Comparison of ENCODE assay signal across 20 mouse cellular contexts in the genomic region with DNA sequence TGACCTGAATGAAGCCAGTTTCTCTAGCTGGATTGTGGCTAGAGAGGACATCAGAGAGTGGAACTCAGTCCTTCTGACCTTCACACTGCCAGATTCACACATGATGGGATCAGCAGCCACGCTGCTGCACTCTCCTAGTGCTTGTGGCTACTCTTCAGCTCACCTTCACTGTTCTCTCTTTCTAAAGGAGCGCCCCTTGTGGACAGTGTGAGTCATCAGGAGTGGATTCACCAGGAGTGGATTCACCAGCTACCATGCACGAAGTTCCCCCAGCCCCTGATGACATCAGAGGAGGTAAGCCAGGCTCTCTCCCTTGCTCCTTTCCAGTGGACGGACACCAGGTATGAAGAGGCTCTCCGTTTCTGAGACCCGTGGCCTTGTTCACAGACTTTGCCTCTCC. TPM values are rescaled to one million over a fixed set of nuclear protein-coding genes. Genes with fewer than 3 reads are reported as not detected.
DNase-seq lines count a peak whose midpoint lies in the region; ATAC-seq and TF ChIP-seq lines count a peak whose summit lies in the region.
"Had no signal": no experiment of that assay in that cellular context is flagged by ENCODE, and none has a peak within 500 bp of the region (broad histone marks: within the 10 kb centered on the region; RNA-seq: fewer than 3 reads in every experiment).

No protein-coding gene starts in this region.

- TF ChIP-seq POLR2A in cerebellum, adult 2 months (IDR thresholded peaks at IDR 0.05; ENCODE audit: borderline replicate concordance, insufficient read depth, low read length) = no peak

- peaks cover 81% of the 10 kb centered on the region for H3K36me3 ChIP-seq in kidney, postnatal 0 days (ENCODE audit: insufficient read depth, low read length)
- peaks cover 96% of the 10 kb centered on the region for H3K36me3 ChIP-seq in kidney, embryonic 15.5 days

- H3K9ac ChIP-seq in kidney, postnatal 0 days (ENCODE audit: low read depth, low read length) = no peak overlapping the region
- no peak overlapping the region for H3K9ac ChIP-seq in kidney, embryonic 15.5 days
- H3K9ac ChIP-seq: lung, embryonic 15.5 days; midbrain, embryonic 12.5 days; neural tube, embryonic 12.5 days had no signal

- H3K9me3 ChIP-seq in kidney, postnatal 0 days (replicated peaks; ENCODE audit: low read length) = no peaks in the 10 kb centered on the region
- H3K9me3 ChIP-seq in kidney, embryonic 15.5 days (replicated peaks) = no peaks in the 10 kb centered on the region
- H3K9me3 ChIP-seq: lung, embryonic 15.5 days; midbrain, embryonic 12.5 days; neural tube, embryonic 12.5 days had no signal

- no peak overlapping the region for H3K4me2 ChIP-seq in kidney, postnatal 0 days (ENCODE audit: low read length)
- H3K4me2 ChIP-seq in kidney, embryonic 15.5 days = no peak overlapping the region
- H3K4me2 ChIP-seq: lung, embryonic 15.5 days; midbrain, embryonic 12.5 days; neural tube, embryonic 12.5 days had no signal

- no peak overlapping the region for H3K4me3 ChIP-seq in cerebellum, adult 2 months (replicated peaks; ENCODE audit: insufficient read depth, low read depth, low read length)
- H3K4me3 ChIP-seq in kidney, postnatal 0 days (replicated peaks; ENCODE audit: low read depth, low read length) = no peak overlapping the region
- no peak overlapping the region for H3K4me3 ChIP-seq in kidney, embryonic 15.5 days (replicated peaks)
- H3K4me3 ChIP-seq: lung, embryonic 15.5 days; midbrain, embryonic 12.5 days; neural tube, embryonic 12.5 days had no signal

- no peaks in the 10 kb centered on the region for H3K4me1 ChIP-seq in cerebellum, adult 2 months (ENCODE audit: control insufficient read depth, insufficient read depth, low read length)
- no peaks in the 10 kb centered on the region for H3K4me1 ChIP-seq in kidney, postnatal 0 days (replicated peaks; ENCODE audit: insufficient read depth, low read length)
- no peaks in the 10 kb centered on the region for H3K4me1 ChIP-seq in kidney, embryonic 15.5 days
- H3K4me1 ChIP-seq: lung, embryonic 15.5 days; midbrain, embryonic 12.5 days; neural tube, embryonic 12.5 days had no signal

- 75% methylated on average over 6 of the region's 6 CpGs for WGBS in cerebellum, adult 2 months
- WGBS in kidney, postnatal 0 days = 72% methylated on average over 6 of the region's 6 CpGs
- WGBS in kidney, embryonic 15.5 days = 79% methylated on average over 6 of the region's 6 CpGs

- 0 out of 2 replicates have a peak, but pooled peaks have one; percentile 5 for TF ChIP-seq CTCF in cerebellum, adult 2 months (IDR thresholded peaks at IDR 0.05; ENCODE audit: borderline replicate concordance, insufficient read depth, low read depth, low read length)
- TF ChIP-seq CTCF in kidney, postnatal 0 days (IDR thresholded peaks at IDR 0.05; ENCODE audit: low read depth) = peak; percentile 47; the same call in 1 of the 2 replicates

- DNase-seq in cerebellum, adult 2 months = no peak
- no peak for DNase-seq in cerebellum, adult 11 months
- DNase-seq in kidney, postnatal 0 days (ENCODE audit: low spot score) = no peak
- DNase-seq in A20 (ENCODE audit: low read depth, low spot score) = peak; percentile 14
- DNase-seq in embryo, embryonic 11 days = peak; percentile 14
- no peak for DNase-seq in urinary bladder, postnatal 4 days (ENCODE audit: low spot score in 2 of 2)
- no peak for DNase-seq in heart, adult 18-20 months
- DNase-seq: adrenal gland, adult 8-10 months; B cell, adult 2 months; heart, adult 11 months; kidney, adult 9 months; layer of hippocampus, adult 9-11 months; thymus, adult 18-20 months had no signal

- no peak for ATAC-seq in kidney, postnatal 0 days (replicated peaks; ENCODE audit: low FRiP score, low read depth)
- no peak for ATAC-seq in kidney, embryonic 15.5 days (replicated peaks; ENCODE audit: low FRiP score)

- no peak overlapping the region for H3K27ac ChIP-seq in cerebellum, adult 2 months (ENCODE audit: insufficient read depth, low read length)
- no peak overlapping the region for H3K27ac ChIP-seq in kidney, postnatal 0 days
- H3K27ac ChIP-seq in kidney, embryonic 15.5 days = no peak overlapping the region
- H3K27ac ChIP-seq: lung, embryonic 15.5 days; midbrain, embryonic 12.5 days; neural tube, embryonic 12.5 days had no signal

- no peaks in the 10 kb centered on the region for H3K27me3 ChIP-seq in cerebellum, adult 2 months (ENCODE audit: control insufficient read depth, insufficient read depth, low read length)
- no peaks in the 10 kb centered on the region for H3K27me3 ChIP-seq in kidney, postnatal 0 days (ENCODE audit: insufficient read depth, low read length)
- no peaks in the 10 kb centered on the region for H3K27me3 ChIP-seq in kidney, embryonic 15.5 days
- H3K27me3 ChIP-seq: lung, embryonic 15.5 days; midbrain, embryonic 12.5 days; neural tube, embryonic 12.5 days had no signal

RNA-seq across cellular contexts. Expression of a gene that starts 5.9 kb away (rescaled TPM):
- 1.6 and 2.0 TPM in 2 replicates for polyA plus RNA-seq in cerebellum, adult 2 months (2012; rRNA removed)
- 19.4 and 20.9 TPM in 2 replicates for polyA plus RNA-seq in kidney, postnatal 0 days (2015; fragmentation: Nextera tagmentation; extraction: Ambion mirVana)
- 5.5 and 5.8 TPM in 2 replicates for polyA plus RNA-seq in kidney, embryonic 15.5 days (2015; fragmentation: Nextera tagmentation; extraction: Ambion mirVana)
- total RNA-seq in heart, adult 18-20 months (2021) = 1 to 10 TPM; 3.2 to 5.9 TPM

RNA-seq across cellular contexts. Expression of a gene that starts 22.9 kb away (rescaled TPM):
- polyA plus RNA-seq in cerebellum, adult 2 months (2012; rRNA removed) = not detected in 2 replicates
- 0.37 TPM in 1 of 2 replicates, not detected in the other for polyA plus RNA-seq in kidney, postnatal 0 days (2015; fragmentation: Nextera tagmentation; extraction: Ambion mirVana)
- not detected in 2 replicates for polyA plus RNA-seq in kidney, embryonic 15.5 days (2015; fragmentation: Nextera tagmentation; extraction: Ambion mirVana)
- not detected for total RNA-seq in heart, adult 18-20 months (2021)
- total RNA-seq: adrenal gland, adult 8-10 months; common myeloid progenitor, adult 5-6 weeks; hematopoietic stem cell, adult 5-6 weeks had no signal
- polyA plus RNA-seq: limb, embryonic 11.5 days; lung, embryonic 15.5 days; midbrain, embryonic 12.5 days; neural tube, embryonic 12.5 days had no signal

RNA-seq across cellular contexts. Expression of a gene that starts 24.2 kb away (rescaled TPM):
- polyA plus RNA-seq in cerebellum, adult 2 months (2012; rRNA removed) = 137 and 147 TPM in 2 replicates
- 62.6 and 63.3 TPM in 2 replicates for polyA plus RNA-seq in kidney, postnatal 0 days (2015; fragmentation: Nextera tagmentation; extraction: Ambion mirVana)
- 74.8 and 76.4 TPM in 2 replicates for polyA plus RNA-seq in kidney, embryonic 15.5 days (2015; fragmentation: Nextera tagmentation; extraction: Ambion mirVana)
- 100 to 1,000 TPM in 1 of 2 experiments, 10 to 100 TPM in 1; 94.7 to 131 TPM for total RNA-seq in heart, adult 18-20 months (2021)

RNA-seq across cellular contexts. Expression of a gene that starts 24.4 kb away (rescaled TPM):
- polyA plus RNA-seq in cerebellum, adult 2 months (2012; rRNA removed) = 0.59 and 0.67 TPM in 2 replicates
- 4.2 and 6.3 TPM in 2 replicates for polyA plus RNA-seq in kidney, postnatal 0 days (2015; fragmentation: Nextera tagmentation; extraction: Ambion mirVana)
- polyA plus RNA-seq in kidney, embryonic 15.5 days (2015; fragmentation: Nextera tagmentation; extraction: Ambion mirVana) = 12.9 and 14.4 TPM in 2 replicates
- under 1 TPM; 0.27 to 0.31 TPM for total RNA-seq in heart, adult 18-20 months (2021)

RNA-seq across cellular contexts. Expression of a gene that starts 50.9 kb away (rescaled TPM):
- polyA plus RNA-seq in cerebellum, adult 2 months (2012; rRNA removed) = 13.7 and 13.9 TPM in 2 replicates
- 30.9 and 37.6 TPM in 2 replicates for polyA plus RNA-seq in kidney, postnatal 0 days (2015; fragmentation: Nextera tagmentation; extraction: Ambion mirVana)
- polyA plus RNA-seq in kidney, embryonic 15.5 days (2015; fragmentation: Nextera tagmentation; extraction: Ambion mirVana) = 35.5 and 41.1 TPM in 2 replicates
- 10 to 100 TPM; 43.7 to 52.3 TPM for total RNA-seq in heart, adult 18-20 months (2021)

Comparison
In these comparisons a context has a peak if more than half of its experiments do, and no peak if none do; other contexts are left out.
1. DNase-seq: peak in A20 (single experiment) and embryo, embryonic 11 days (single experiment); none in cerebellum, adult 2 months (0 of 2), cerebellum, adult 11 months (single experiment), kidney, postnatal 0 days (single experiment), urinary bladder, postnatal 4 days (0 of 2) and heart, adult 18-20 months (0 of 2).